Mouse (Mus musculus) retina, embryonic 14.5 days (tissue): ENCODE measurements around the gene Ddr2.
"Not testable (repeated sequence)": the region's sequence is repeated elsewhere in the genome, so short reads cannot be mapped to it uniquely, and the experiment has no call there.

Experiments
- DNase-seq: peaks from one replicate; pipeline ENCODE4 v3.0.0-alpha.2; 2015; ENCODE audit warnings: low spot score

Gene Ddr2

GRCm38 (mm10) chr1:170102814-170103213, 7.7 kb downstream of the Ddr2 start:
- not testable (repeated sequence) for DNase-seq

GRCm38 (mm10) chr1:170086631-170087030, 23.9 kb downstream of the Ddr2 start:
- no peak for DNase-seq

GRCm38 (mm10) chr1:170084151-170084796, 26.3 kb downstream of the Ddr2 start:
- no peak for DNase-seq

- DNase-seq, result no peak
Observed at GRCm38 (mm10) chr1:170080907-170081306, 29.7 kb downstream of the Ddr2 start.

GRCm38 (mm10) chr1:170079465-170079864, 31.1 kb downstream of the Ddr2 start:
- DNase-seq, result no peak

GRCm38 (mm10) chr1:170076339-170076738, 34.2 kb downstream of the Ddr2 start:
- DNase-seq, result no peak

- DNase-seq, result no peak
Observed at GRCm38 (mm10) chr1:170073768-170074167, 36.8 kb downstream of the Ddr2 start.

GRCm38 (mm10) chr1:170069143-170069542, 41.4 kb downstream of the Ddr2 start:
- no peak for DNase-seq

- DNase-seq, result no peak
Observed at GRCm38 (mm10) chr1:170065931-170066330, 44.6 kb downstream of the Ddr2 start.

GRCm38 (mm10) chr1:170065009-170065408, 45.6 kb downstream of the Ddr2 start:
- no peak for DNase-seq

- no peak for DNase-seq
Observed at GRCm38 (mm10) chr1:170064083-170064494, 46.5 kb downstream of the Ddr2 start.

GRCm38 (mm10) chr1:170060214-170060613, 50.3 kb downstream of the Ddr2 start:
- no peak for DNase-seq

GRCm38 (mm10) chr1:170059347-170059746, 51.2 kb downstream of the Ddr2 start:
- no peak for DNase-seq

GRCm38 (mm10) chr1:170058051-170058450, 52.5 kb downstream of the Ddr2 start:
- no peak for DNase-seq

- no peak for DNase-seq
Observed at GRCm38 (mm10) chr1:170057607-170058006, 53.0 kb downstream of the Ddr2 start.

- no peak for DNase-seq
Observed at GRCm38 (mm10) chr1:170056921-170057320, 53.6 kb downstream of the Ddr2 start.

GRCm38 (mm10) chr1:170056214-170056613, 54.3 kb downstream of the Ddr2 start:
- DNase-seq, result no peak

GRCm38 (mm10) chr1:170052469-170053065, 58.0 kb downstream of the Ddr2 start:
- no peak for DNase-seq

GRCm38 (mm10) chr1:170051631-170052177, 58.9 kb downstream of the Ddr2 start:
- DNase-seq, result no peak

GRCm38 (mm10) chr1:170048434-170048833, 62.1 kb downstream of the Ddr2 start:
- DNase-seq, result no peak

GRCm38 (mm10) chr1:170044726-170045471, 65.7 kb downstream of the Ddr2 start:
- DNase-seq, result no peak

GRCm38 (mm10) chr1:170043753-170044152, 66.8 kb downstream of the Ddr2 start:
- DNase-seq, result no peak

GRCm38 (mm10) chr1:170042996-170043395, 67.6 kb downstream of the Ddr2 start:
- DNase-seq, result no peak
